Mouse (Mus musculus): ENCODE results near the gene Cisd3. TPM values are rescaled to one million over a fixed set of nuclear protein-coding genes. Genes with fewer than 3 reads are reported as not detected.

Cisd3 gene
- 43.3 TPM for polyA plus RNA-seq (2014; fragmentation: Illumina TruSeq; extraction: RNeasy Lipid Tissue Mini Kit (QIAGEN cat#74804); ENCODE audit: low read depth, low replicate concordance)

DNA sequence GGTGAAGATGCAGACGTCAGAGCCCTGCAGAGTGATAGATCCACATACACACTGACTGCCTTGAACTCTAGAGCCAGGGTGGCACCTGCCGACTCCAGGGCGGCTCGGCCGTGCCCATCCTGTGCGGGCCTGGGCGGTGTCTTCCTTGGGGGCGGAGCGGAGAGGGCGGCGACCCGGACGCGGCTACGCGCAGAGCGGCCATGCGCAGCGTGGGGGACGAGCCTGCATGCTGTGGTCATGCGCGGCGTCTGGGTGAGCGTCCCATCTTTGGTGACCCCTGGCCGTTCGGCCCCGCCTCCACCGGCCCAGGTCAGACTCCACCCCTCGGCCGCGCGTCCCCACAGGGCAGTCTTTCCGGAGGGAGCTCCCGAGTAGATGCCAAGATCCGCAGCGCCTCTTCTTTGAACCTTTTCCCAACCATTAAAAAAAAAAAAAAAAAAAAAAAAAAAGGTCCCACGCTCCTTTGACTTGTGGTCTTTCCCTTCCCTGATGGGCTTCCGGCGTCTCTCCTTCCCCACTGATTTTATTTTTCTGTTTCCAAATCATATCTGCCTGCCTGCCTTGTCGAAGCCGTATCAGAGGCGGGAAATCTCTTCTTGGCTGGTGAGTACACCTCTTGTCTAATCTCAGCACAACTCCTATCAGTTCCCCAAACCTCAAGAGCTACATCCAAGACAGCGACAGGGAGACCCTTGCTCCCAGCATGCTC is at the start of gene Cisd3:
Gene Cisd3 (plus strand): TSS at position 214 of the 709 bp plus-strand sequence.

DNA sequence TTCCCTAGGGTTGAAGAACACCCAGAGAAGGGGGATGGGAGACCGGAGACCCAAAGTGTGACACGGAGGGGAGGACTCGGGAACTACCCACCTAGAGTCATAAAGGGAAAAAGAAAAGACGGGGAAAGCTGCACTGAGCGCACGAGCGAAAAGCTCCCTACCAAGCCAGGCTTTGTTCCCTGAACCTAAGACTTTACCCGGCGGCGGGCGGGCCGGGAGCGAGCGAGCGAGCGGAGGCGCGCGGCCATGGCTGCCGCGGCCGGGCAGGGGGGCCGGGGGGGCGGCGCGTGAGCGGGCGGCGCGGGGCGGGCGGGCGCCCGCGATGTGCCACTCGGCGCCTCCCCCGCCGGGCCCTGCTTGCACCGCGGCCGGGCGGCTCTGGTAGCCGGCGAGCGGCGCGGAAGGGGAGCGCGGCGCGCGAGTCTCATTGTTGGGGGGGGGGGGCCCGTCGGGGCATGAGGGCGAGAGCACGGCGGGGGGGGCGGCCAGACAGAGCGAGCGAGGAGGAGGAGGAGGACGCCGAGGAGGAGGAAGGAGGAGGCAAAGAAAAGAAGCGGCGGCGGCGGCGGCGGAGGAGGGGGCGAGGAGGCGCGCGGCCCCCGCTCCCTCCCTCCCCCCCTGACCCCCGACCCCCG is 22.6 kb upstream of the Cisd3 start, which contains the start of gene Mllt6:
Gene Mllt6 (plus strand): TSS at position 522 of the 635 bp plus-strand sequence.

DNA sequence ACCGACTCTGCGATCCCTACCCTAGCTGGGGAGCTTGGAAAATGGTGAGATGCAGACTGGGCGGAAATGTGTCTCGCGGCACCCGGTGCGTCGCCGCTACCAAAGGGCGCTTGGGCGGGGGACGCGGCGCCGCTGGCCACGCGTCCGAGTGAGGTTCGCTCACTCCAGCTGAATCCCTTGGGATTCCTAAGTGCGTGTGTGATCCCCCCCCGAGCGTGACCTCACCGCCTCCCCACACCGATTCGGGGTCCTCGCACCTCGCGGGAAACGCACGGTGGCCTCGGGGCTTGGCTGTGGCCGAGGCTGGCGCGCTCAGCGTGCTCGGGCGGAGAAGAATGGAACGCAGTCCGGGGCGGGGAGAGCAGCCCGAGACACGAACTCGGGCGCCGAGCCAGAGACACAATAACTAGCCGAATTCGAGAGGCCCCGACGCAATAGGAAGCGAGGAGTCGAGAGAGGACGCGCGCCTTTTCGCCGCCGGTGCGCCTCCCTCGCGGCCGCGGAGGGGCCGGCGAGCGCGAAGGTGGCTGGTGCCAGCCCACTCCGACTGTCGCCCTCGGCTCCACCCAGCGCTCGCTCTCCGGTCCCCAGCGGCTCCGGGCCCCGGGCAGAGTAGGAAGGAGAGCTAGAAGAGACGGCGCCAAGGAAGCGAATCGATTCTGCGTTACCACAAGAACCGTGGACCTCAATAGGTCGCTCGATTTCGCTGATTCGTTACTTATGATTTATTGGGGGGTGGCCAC is 14.5 kb downstream of the Cisd3 start, which contains the start of gene Pcgf2:
Gene Pcgf2 (minus strand): TSS at position 495 of the 743 bp plus-strand sequence.

DNA sequence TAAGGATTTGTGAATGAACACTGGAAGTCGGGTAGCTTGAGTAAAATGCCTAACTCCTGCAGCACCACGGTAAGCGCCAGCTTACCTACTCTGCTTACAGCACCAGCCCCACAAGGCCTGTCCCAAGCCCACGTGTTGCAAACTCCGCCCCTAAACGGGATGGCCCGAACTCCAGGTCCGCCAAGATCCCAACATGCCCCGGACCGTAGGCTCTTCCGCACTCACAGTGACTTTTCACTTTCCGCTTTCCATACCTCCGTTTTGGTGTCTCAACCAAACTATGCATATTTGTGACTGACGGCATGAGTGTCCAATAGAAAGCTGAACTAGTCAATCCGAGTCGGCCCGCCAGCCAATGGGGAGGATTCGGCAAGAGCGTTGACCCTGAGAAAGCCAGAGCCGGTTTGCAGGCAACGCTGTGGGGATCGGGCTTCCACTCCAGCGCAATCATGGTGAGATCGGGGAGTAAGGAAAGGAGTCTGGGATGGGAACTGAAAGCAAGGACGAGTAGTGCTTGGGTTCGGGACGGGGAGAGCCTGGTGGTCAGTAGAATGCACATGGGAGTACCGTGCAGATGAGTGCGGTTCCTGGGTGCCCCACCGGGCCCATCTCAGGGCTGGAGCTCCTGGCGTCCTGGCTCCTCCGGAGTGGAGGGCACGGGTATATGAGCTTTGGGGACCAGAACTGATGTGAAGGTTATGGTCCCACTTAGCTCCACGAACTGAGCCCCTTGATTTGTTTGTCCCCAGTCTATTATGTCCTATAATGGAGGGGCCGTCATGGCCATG is 17.6 kb downstream of the Cisd3 start, which contains the start of gene Psmb3:
Gene Psmb3 (plus strand): TSS at position 361 of the 788 bp plus-strand sequence.

Other genes starting within 250 kb of the Cisd3 start
- gene 4933428G20Rik, start 185.5 kb upstream of the Cisd3 start, polyA plus RNA-seq (2014; fragmentation: Illumina TruSeq; extraction: RNeasy Lipid Tissue Mini Kit (QIAGEN cat#74804); ENCODE audit: low read depth, low replicate concordance) = 0.29 TPM
- 2.1 TPM for gene Srcin1, start 109.6 kb upstream of the Cisd3 start, polyA plus RNA-seq (2014; fragmentation: Illumina TruSeq; extraction: RNeasy Lipid Tissue Mini Kit (QIAGEN cat#74804); ENCODE audit: low read depth, low replicate concordance)
- 0.50 TPM for gene Epop, start 56.1 kb upstream of the Cisd3 start, polyA plus RNA-seq (2014; fragmentation: Illumina TruSeq; extraction: RNeasy Lipid Tissue Mini Kit (QIAGEN cat#74804); ENCODE audit: low read depth, low replicate concordance)
- gene Mllt6, start 22.4 kb upstream of the Cisd3 start, polyA plus RNA-seq (2014; fragmentation: Illumina TruSeq; extraction: RNeasy Lipid Tissue Mini Kit (QIAGEN cat#74804); ENCODE audit: low read depth, low replicate concordance) = 25.1 TPM
- gene Pcgf2, start 14.7 kb downstream of the Cisd3 start, polyA plus RNA-seq (2014; fragmentation: Illumina TruSeq; extraction: RNeasy Lipid Tissue Mini Kit (QIAGEN cat#74804); ENCODE audit: low read depth, low replicate concordance) = 29.3 TPM
- 187 TPM for gene Psmb3, start 17.6 kb downstream of the Cisd3 start, polyA plus RNA-seq (2014; fragmentation: Illumina TruSeq; extraction: RNeasy Lipid Tissue Mini Kit (QIAGEN cat#74804); ENCODE audit: low read depth, low replicate concordance)
- 19.7 TPM for gene Pip4k2b, start 58.9 kb downstream of the Cisd3 start, polyA plus RNA-seq (2014; fragmentation: Illumina TruSeq; extraction: RNeasy Lipid Tissue Mini Kit (QIAGEN cat#74804); ENCODE audit: low read depth, low replicate concordance)
- gene Cwc25, start 80.7 kb downstream of the Cisd3 start, polyA plus RNA-seq (2014; fragmentation: Illumina TruSeq; extraction: RNeasy Lipid Tissue Mini Kit (QIAGEN cat#74804); ENCODE audit: low read depth, low replicate concordance) = 12.4 TPM
- gene 1700001P01Rik, start 90.1 kb downstream of the Cisd3 start, polyA plus RNA-seq (2014; fragmentation: Illumina TruSeq; extraction: RNeasy Lipid Tissue Mini Kit (QIAGEN cat#74804); ENCODE audit: low read depth, low replicate concordance) = 1.6 TPM
- gene Rpl23, start 96.6 kb downstream of the Cisd3 start, polyA plus RNA-seq (2014; fragmentation: Illumina TruSeq; extraction: RNeasy Lipid Tissue Mini Kit (QIAGEN cat#74804); ENCODE audit: low read depth, low replicate concordance) = 980 TPM
- 107 TPM for gene Lasp1, start 113.2 kb downstream of the Cisd3 start, polyA plus RNA-seq (2014; fragmentation: Illumina TruSeq; extraction: RNeasy Lipid Tissue Mini Kit (QIAGEN cat#74804); ENCODE audit: low read depth, low replicate concordance)
- gene B230217C12Rik, start 155.0 kb downstream of the Cisd3 start, polyA plus RNA-seq (2014; fragmentation: Illumina TruSeq; extraction: RNeasy Lipid Tissue Mini Kit (QIAGEN cat#74804); ENCODE audit: low read depth, low replicate concordance) = 2.3 TPM
- gene Fbxo47, start 198.3 kb downstream of the Cisd3 start, polyA plus RNA-seq (2014; fragmentation: Illumina TruSeq; extraction: RNeasy Lipid Tissue Mini Kit (QIAGEN cat#74804); ENCODE audit: low read depth, low replicate concordance) = 0.99 TPM

All from adipose tissue, adult 10 weeks (tissue).